Mouse (Mus musculus) MEL (cell line): ENCODE measurements at regions not wholly inside any gene's neighbourhood (a gene's known extent, or its start where the extent isn't known, plus 50 kb on each side); places are given as distances from the start of the nearest gene placed in this dataset.
A peak's percentile ranks its signal among the peaks of the same experiment; 100 is the strongest.

ENCODE experiments used
- DNase-seq: peaks from one replicate; pipeline ENCODE4 v3.0.0; 2011; ENCODE audit warnings: low read depth, low spot score
- H3K27ac ChIP-seq: 2 replicates; pipeline ENCODE4 v1.5.1; 2012; ENCODE audit warnings: low read depth, mild to moderate bottlenecking, control low read depth, low read length, moderate library complexity; ENCODE audit not compliant: control insufficient read depth
- H3K27me3 ChIP-seq, 2 experiments: fragments of 150-350 bp in 1 of 2; sonication (generic) in 1 of 2; 2 replicates each; pipeline ENCODE4 v1.6.1; 2012; ENCODE audit warnings: low read length in 2 of 2, mild to moderate bottlenecking in 2 of 2, improper control_type of control experiment in 1 of 2, moderate library complexity in 1 of 2; ENCODE audit not compliant: insufficient read depth in 2 of 2, control insufficient read depth in 1 of 2
- H3K36me3 ChIP-seq, 2 experiments: 2 replicates each; pipeline ENCODE4 v1.6.1; 2012 to 2014; ENCODE audit warnings: low read length in 2 of 2, improper control_type of control experiment in 1 of 2, inconsistent platforms in 1 of 2, mild to moderate bottlenecking in 1 of 2; ENCODE audit not compliant: insufficient read depth in 2 of 2, control insufficient read depth in 1 of 2
- H3K4me1 ChIP-seq, 2 experiments: fragments of 150-350 bp in 1 of 2; sonication (generic) in 1 of 2; 2 replicates each; pipeline ENCODE4 v1.6.1; 2012; ENCODE audit warnings: low read length in 2 of 2, improper control_type of control experiment in 1 of 2, mild to moderate bottlenecking in 1 of 2; ENCODE audit not compliant: insufficient read depth in 2 of 2, control insufficient read depth in 1 of 2
- H3K4me3 ChIP-seq, 2 experiments: fragments of 150-350 bp in 1 of 2; sonication (generic) in 1 of 2; 2 replicates each; pipeline ENCODE4 v1.5.1; 2012; ENCODE audit warnings: low read depth in 2 of 2, low read length in 2 of 2, mild to moderate bottlenecking in 2 of 2, moderate library complexity in 2 of 2, control low read depth in 1 of 2, improper control_type of control experiment in 1 of 2; ENCODE audit not compliant: control insufficient read depth in 1 of 2, insufficient read depth in 1 of 2
- H3K79me2 ChIP-seq: 2 replicates; pipeline ENCODE4 v1.6.1; 2012; ENCODE audit warnings: mild to moderate bottlenecking, low read length, moderate library complexity; ENCODE audit not compliant: control insufficient read depth, poor library complexity, insufficient read depth
- H3K9ac ChIP-seq: 2 replicates; pipeline ENCODE4 v1.6.1; 2012; ENCODE audit warnings: low read depth, mild to moderate bottlenecking, control low read depth, low read length, moderate library complexity; ENCODE audit not compliant: control insufficient read depth, poor library complexity, severe bottlenecking
- H3K9me3 ChIP-seq: fragments of 150-350 bp; sonication (generic); replicated peaks from 2 replicates; pipeline ENCODE4 v1.6.1; 2012; ENCODE audit warnings: mild to moderate bottlenecking, low read length, improper control_type of control experiment, moderate library complexity; ENCODE audit not compliant: insufficient read depth
- BHLHE40 ChIP-seq: IDR thresholded peaks from 2 replicates; pipeline ENCODE4 v1.6.1; 2012; ENCODE audit warnings: low read depth, mild to moderate bottlenecking, inconsistent platforms, low read length, improper control_type of control experiment, borderline replicate concordance
- E2F4 ChIP-seq: IDR thresholded peaks from 2 replicates; pipeline ENCODE4 v1.6.1; 2011; ENCODE audit warnings: low read depth, low read length, improper control_type of control experiment, borderline replicate concordance
- ELF1 ChIP-seq: IDR thresholded peaks from 2 replicates; pipeline ENCODE4 v1.6.1; 2014; ENCODE audit warnings: low read depth, mild to moderate bottlenecking, inconsistent platforms, low read length, improper control_type of control experiment, moderate library complexity
- EP300 ChIP-seq, 2 experiments: IDR thresholded peaks; 2 replicates each; pipeline ENCODE4 v1.6.1; 2011; ENCODE audit warnings: improper control_type of control experiment in 2 of 2, low read length in 2 of 2, low read depth in 1 of 2, mild to moderate bottlenecking in 1 of 2
- ETS1 ChIP-seq: IDR thresholded peaks from 2 replicates; pipeline ENCODE4 v1.6.1; 2012; ENCODE audit warnings: low read depth, mild to moderate bottlenecking, inconsistent platforms, low read length, improper control_type of control experiment, moderate library complexity
- GABPA ChIP-seq: IDR thresholded peaks from 2 replicates; pipeline ENCODE4 v1.6.1; 2012; ENCODE audit warnings: low read depth, mild to moderate bottlenecking, inconsistent platforms, low read length, improper control_type of control experiment, moderate library complexity
- GATA1 ChIP-seq: IDR thresholded peaks from 2 replicates; pipeline ENCODE4 v1.6.1; 2011; ENCODE audit warnings: low read depth, low read length, improper control_type of control experiment
- HCFC1 ChIP-seq: IDR thresholded peaks from 2 replicates; pipeline ENCODE4 v1.6.1; 2012; ENCODE audit warnings: low read depth, mild to moderate bottlenecking, inconsistent platforms, low read length, improper control_type of control experiment, moderate library complexity
- JUND ChIP-seq: IDR thresholded peaks from 2 replicates; pipeline ENCODE4 v1.6.1; 2011; ENCODE audit warnings: low read depth, mild to moderate bottlenecking, improper control_type of control experiment, low read length
- KAT2A ChIP-seq: conservative IDR thresholded peaks from 2 replicates; pipeline ENCODE4 v1.6.1; 2012; ENCODE audit warnings: low read depth, low read length, improper control_type of control experiment, inconsistent platforms
- MAFK ChIP-seq: IDR thresholded peaks from 2 replicates; pipeline ENCODE4 v1.6.1; 2011; ENCODE audit warnings: low read depth, mild to moderate bottlenecking, low read length, improper control_type of control experiment, borderline replicate concordance
- MAZ ChIP-seq: IDR thresholded peaks from 2 replicates; pipeline ENCODE4 v1.6.1; 2012; ENCODE audit warnings: low read depth, mild to moderate bottlenecking, inconsistent platforms, low read length, improper control_type of control experiment
- MXI1 ChIP-seq: IDR thresholded peaks from 2 replicates; pipeline ENCODE4 v1.6.1; 2011; ENCODE audit warnings: mild to moderate bottlenecking, low read depth, low read length, improper control_type of control experiment
- MYB ChIP-seq: IDR thresholded peaks from 2 replicates; pipeline ENCODE4 v1.6.1; 2011; ENCODE audit warnings: mild to moderate bottlenecking, low read depth, low read length, improper control_type of control experiment
- MYC ChIP-seq: IDR thresholded peaks from 2 replicates; pipeline ENCODE4 v1.6.1; 2011; ENCODE audit warnings: low read depth, mild to moderate bottlenecking, low read length, improper control_type of control experiment, moderate library complexity
- NELFE ChIP-seq: IDR thresholded peaks from 2 replicates; pipeline ENCODE4 v1.6.1; 2011; ENCODE audit warnings: low read depth, low read length, improper control_type of control experiment
- NRF1 ChIP-seq: IDR thresholded peaks from 2 replicates; pipeline ENCODE4 v1.6.1; 2014; ENCODE audit warnings: low read depth, mild to moderate bottlenecking, inconsistent platforms, low read length, improper control_type of control experiment, moderate library complexity; ENCODE audit not compliant: poor library complexity, insufficient read depth, severe bottlenecking
- POLR2A ChIP-seq, 2 experiments: IDR thresholded peaks; 2 replicates each; pipeline ENCODE4 v1.6.1; 2011 to 2012; ENCODE audit warnings: low read length in 2 of 2, mild to moderate bottlenecking in 2 of 2, control low read depth in 1 of 2, improper control_type of control experiment in 1 of 2, low read depth in 1 of 2, moderate library complexity in 1 of 2; ENCODE audit not compliant: control insufficient read depth in 1 of 2, insufficient read depth in 1 of 2, poor library complexity in 1 of 2
- POLR2AphosphoS2 ChIP-seq: IDR thresholded peaks from 2 replicates; pipeline ENCODE4 v1.6.1; 2011; ENCODE audit warnings: low read length, improper control_type of control experiment
- POLR2AphosphoS5 ChIP-seq: IDR thresholded peaks from 2 replicates; pipeline ENCODE4 v1.6.1; 2012; ENCODE audit warnings: low read depth, borderline replicate concordance, mild to moderate bottlenecking, inconsistent platforms, low read length, moderate library complexity, mixed read lengths
- RCOR1 ChIP-seq: IDR thresholded peaks from 2 replicates; pipeline ENCODE4 v1.6.1; 2012; ENCODE audit warnings: low read depth, mild to moderate bottlenecking, inconsistent platforms, low read length, improper control_type of control experiment
- SMC3 ChIP-seq: IDR thresholded peaks from 2 replicates; pipeline ENCODE4 v1.6.1; 2011; ENCODE audit warnings: low read depth, low read length, improper control_type of control experiment
- TBP ChIP-seq: IDR thresholded peaks from 2 replicates; pipeline ENCODE4 v1.8.0; 2011; ENCODE audit warnings: low read depth, low read length, improper control_type of control experiment
- TCF12 ChIP-seq: IDR thresholded peaks from 2 replicates; pipeline ENCODE4 v1.6.1; 2014; ENCODE audit warnings: low read depth, mild to moderate bottlenecking, inconsistent platforms, low read length, improper control_type of control experiment, moderate library complexity
- USF1 ChIP-seq: IDR thresholded peaks from 2 replicates; pipeline ENCODE4 v1.6.1; 2014; ENCODE audit warnings: low read depth, mild to moderate bottlenecking, inconsistent platforms, low read length, improper control_type of control experiment, moderate library complexity
- ZC3H11A ChIP-seq: IDR thresholded peaks from 2 replicates; pipeline ENCODE4 v1.6.1; 2012; ENCODE audit warnings: low read depth, mild to moderate bottlenecking, inconsistent platforms, low read length, improper control_type of control experiment
- ZMIZ1 ChIP-seq: IDR thresholded peaks from 2 replicates; pipeline ENCODE4 v1.6.1; 2012; ENCODE audit warnings: low read depth, mild to moderate bottlenecking, inconsistent platforms, low read length, improper control_type of control experiment, moderate library complexity
- ZNF384 ChIP-seq: IDR thresholded peaks from 2 replicates; pipeline ENCODE4 v1.6.1; 2012; ENCODE audit warnings: low read depth, mild to moderate bottlenecking, inconsistent platforms, low read length, improper control_type of control experiment

DNA sequence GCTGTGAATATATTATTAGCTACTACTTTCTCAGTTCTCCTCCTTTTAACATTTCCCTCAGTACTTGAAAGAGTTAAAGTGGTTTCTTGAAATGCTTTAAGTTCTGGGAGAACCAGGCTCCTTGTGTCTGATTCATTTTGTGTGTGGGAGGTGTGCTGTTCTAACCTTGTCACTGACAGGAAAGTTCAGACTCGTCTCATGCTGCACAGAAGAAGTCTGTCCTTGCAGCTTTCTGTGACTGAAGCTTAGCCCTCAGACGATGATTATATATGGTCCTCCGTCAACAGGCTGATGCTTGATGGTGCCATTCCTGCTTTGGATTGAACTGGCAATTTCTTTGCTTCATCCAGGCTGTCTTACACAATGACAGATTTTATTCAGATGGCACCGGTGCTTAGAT, 4734.9 kb downstream of the 9330182O14Rik start:
- H3K27ac ChIP-seq = no peak overlapping the region
- no peak for TF ChIP-seq MYB
- TF ChIP-seq KAT2A = no peak
- TF ChIP-seq ZC3H11A = no peak
- TF ChIP-seq POLR2A (IDR thresholded peaks at IDR 0.05; ENCODE audit: control insufficient read depth in 1 of 2, insufficient read depth in 1 of 2, low read depth in 1 of 2, low read length in 2 of 2, poor library complexity in 1 of 2) = no peak
- TF ChIP-seq RCOR1 = no peak
- TF ChIP-seq JUND = no peak
- no peak for TF ChIP-seq MAZ
- no peak for TF ChIP-seq MXI1
- no peak for TF ChIP-seq GABPA
- no peak for TF ChIP-seq ETS1
- no peak for TF ChIP-seq BHLHE40
- TF ChIP-seq EP300 (IDR thresholded peaks at IDR 0.05; ENCODE audit: low read depth in 1 of 2, low read length in 2 of 2) = no peak
- TF ChIP-seq NRF1 = no peak
- no peak for TF ChIP-seq NELFE
- no peak for TF ChIP-seq TCF12
- TF ChIP-seq SMC3 = no peak
- no peak for TF ChIP-seq HCFC1
- TF ChIP-seq E2F4 = no peak
- TF ChIP-seq ZMIZ1 = no peak
- no peak for TF ChIP-seq POLR2AphosphoS2
- no peak for DNase-seq
- H3K36me3 ChIP-seq = no peaks in the 10 kb centered on the region; a peak in 1 of 4 replicates
- H3K4me1 ChIP-seq = no peaks in the 10 kb centered on the region
- no peaks in the 10 kb centered on the region for H3K9me3 ChIP-seq
- no peak overlapping the region for H3K9ac ChIP-seq
- H3K4me3 ChIP-seq = peak overlapping the region in 1 of 2 experiments; percentile 56; a peak in 2 of 4 replicates
- H3K79me2 ChIP-seq = no peaks in the 10 kb centered on the region
- H3K27me3 ChIP-seq = no peaks in the 10 kb centered on the region

GRCm38 (mm10) chr15:44869672-44870071, 4735.5 kb downstream of the 9330182O14Rik start:
- no peaks in the 10 kb centered on the region for H3K27me3 ChIP-seq
- no peak for DNase-seq
- TF ChIP-seq JUND = no peak
- TF ChIP-seq ZC3H11A = no peak
- TF ChIP-seq RCOR1 = no peak
- no peak for TF ChIP-seq BHLHE40
- TF ChIP-seq NRF1 = no peak
- TF ChIP-seq ELF1 = no peak
- no peak for TF ChIP-seq USF1
- TF ChIP-seq EP300 (IDR thresholded peaks at IDR 0.05; ENCODE audit: low read depth in 1 of 2, low read length in 2 of 2) = no peak
- no peak for TF ChIP-seq GATA1
- no peak for TF ChIP-seq TCF12
- no peak for TF ChIP-seq TBP
- TF ChIP-seq MXI1 = no peak
- TF ChIP-seq NELFE = no peak
- TF ChIP-seq MYC = no peak
- no peak for TF ChIP-seq ZNF384
- no peak for TF ChIP-seq POLR2AphosphoS5
- TF ChIP-seq MAFK = no peak
- H3K9me3 ChIP-seq = no peaks in the 10 kb centered on the region
- H3K4me1 ChIP-seq = no peaks in the 10 kb centered on the region
- H3K4me3 ChIP-seq = no peak overlapping the region
- H3K27ac ChIP-seq = no peak overlapping the region
- no peaks in the 10 kb centered on the region; a peak in 1 of 4 replicates for H3K36me3 ChIP-seq
- H3K9ac ChIP-seq = no peak overlapping the region
- H3K79me2 ChIP-seq = no peaks in the 10 kb centered on the region
